Mouse (Mus musculus) large intestine, adult 2 months (tissue): ENCODE results near the gene Esyt2. TPM values are rescaled to one million over a fixed set of nuclear protein-coding genes. Genes with fewer than 3 reads are reported as not detected.

ENCODE experiments used
- DNase-seq: peaks from one replicate; pipeline ENCODE4 v3.0.0-alpha.2; 2012; ENCODE audit warnings: low read depth, low spot score
- WGBS: fragments of 180-500 bp; shearing (Covaris S2); methylation state at CpG from one replicate; pipeline ENCODE4 v1.1.7; 2018; 5-methylcytosine and 5-hydroxymethylcytosine counted together
- polyA plus RNA-seq: library from polyadenylated mRNA; depleted of rRNA; stranded (reverse); fragments of >200 nt; gene quantifications from 2 replicates; pipeline ENCODE4 v1.2.3, GENCODE M21; 2012; rRNA removed

Gene Esyt2
- polyA plus RNA-seq, 1 experiment, result 10.5 TPM

- WGBS, result 88% methylated on average over 2 of the region's 2 CpGs
- no peak for DNase-seq
Measured at GRCm38 (mm10) chr12:116421656-116422055, 140.7 kb downstream of the Esyt2 start.

GRCm38 (mm10) chr12:116425392-116425791, 144.4 kb downstream of the Esyt2 start:
- 71% methylated on average over 2 of the region's 2 CpGs for WGBS
- DNase-seq, result no peak

- no peak for DNase-seq
- WGBS, result 91% methylated on average over 2 of the region's 2 CpGs
Measured at GRCm38 (mm10) chr12:116433742-116434141, 152.7 kb downstream of the Esyt2 start.

GRCm38 (mm10) chr12:116435232-116435631, 154.2 kb downstream of the Esyt2 start:
- WGBS, result 78% methylated on average over 2 of the region's 2 CpGs
- DNase-seq, result no peak

- no peak for DNase-seq
- 90% methylated on average over 3 of the region's 3 CpGs for WGBS
Measured at GRCm38 (mm10) chr12:116436125-116436524, 155.1 kb downstream of the Esyt2 start.

GRCm38 (mm10) chr12:116438591-116438990, 157.6 kb downstream of the Esyt2 start:
- DNase-seq, result no peak
- 86% methylated on average over 5 of the region's 5 CpGs for WGBS

Other genes with a start within 250 kb of the Esyt2 start
- 3.3 and 5.3 TPM in 2 replicates for gene Zfp386, start 233.5 kb upstream of the Esyt2 start, polyA plus RNA-seq
- gene Vipr2, start 203.5 kb upstream of the Esyt2 start, polyA plus RNA-seq, result 1.4 and 2.3 TPM in 2 replicates
- 1.5 and 1.7 TPM in 2 replicates for gene Wdr60, start 18.2 kb upstream of the Esyt2 start, polyA plus RNA-seq
- not detected in 2 replicates for gene Gm11027, start 5.8 kb upstream of the Esyt2 start, polyA plus RNA-seq
- gene Ncapg2, start 124.2 kb downstream of the Esyt2 start, polyA plus RNA-seq, result 2.5 and 3.8 TPM in 2 replicates
- 11.6 and 14.2 TPM in 2 replicates for gene Ptprn2, start 204.5 kb downstream of the Esyt2 start, polyA plus RNA-seq